Mouse (Mus musculus): ENCODE data around the gene Rps18.

- TF ChIP-seq CTCF (IDR thresholded peaks at IDR 0.05; ENCODE audit: low read depth) (no peak), EP300 (IDR thresholded peaks at IDR 0.05; ENCODE audit: low read depth) (no peak)
Measured at GRCm38 (mm10) chr17:33957493-33957892, 1.7 kb upstream of the Rps18 start.

Data from heart, postnatal 0 days (tissue).